Mouse (Mus musculus): ENCODE measurements at regions not wholly inside any gene's neighbourhood (a gene's known extent, or its start where the extent isn't known, plus 50 kb on each side); places are given as distances from the start of the nearest gene placed in this dataset.
A peak's percentile ranks its signal among the peaks of the same experiment; 100 is the strongest.

GRCm38 (mm10) chrX:142560209-142560912, 120.8 kb upstream of the Tmem164 start:
- TF ChIP-seq CTCF (IDR thresholded peaks at IDR 0.05) = no peak
- Histone ChIP-seq H3K4me3 (no peak overlapping the region), H3K27ac (no peak overlapping the region)
- DNase-seq = no peak
- intact Hi-C loops (cut with DNase I) = no loop called here

GRCm38 (mm10) chrX:142561788-142562187, 119.4 kb upstream of the Tmem164 start:
- intact Hi-C loops (cut with DNase I) = no loop called here
- TF ChIP-seq CTCF (IDR thresholded peaks at IDR 0.05) = no peak
- DNase-seq = no peak
- H3K4me3 ChIP-seq = no peak overlapping the region
- H3K27ac ChIP-seq = no peak overlapping the region

- peak; percentile 46 for DNase-seq
- intact Hi-C loops (cut with DNase I) = no loop called here
- no peak for TF ChIP-seq CTCF (IDR thresholded peaks at IDR 0.05)
- Histone ChIP-seq H3K27ac (no peak overlapping the region), H3K4me3 (no peak overlapping the region)
These were observed 117.0 kb upstream of the Tmem164 start for GRCm38 (mm10) chrX:142564186-142564585.

- no peak overlapping the region for H3K27ac ChIP-seq
- no peak for TF ChIP-seq CTCF (IDR thresholded peaks at IDR 0.05)
- DNase-seq = no peak
- intact Hi-C loops (cut with DNase I) = no loop called here
- H3K4me3 ChIP-seq = no peak overlapping the region
These were observed 109.4 kb upstream of the Tmem164 start for GRCm38 (mm10) chrX:142571772-142572171.

GRCm38 (mm10) chrX:142574022-142574421, 107.2 kb upstream of the Tmem164 start:
- DNase-seq = no peak
- Histone ChIP-seq H3K4me3 (no peak overlapping the region), H3K27ac (no peak overlapping the region)
- no peak for TF ChIP-seq CTCF (IDR thresholded peaks at IDR 0.05)
- intact Hi-C loops (cut with DNase I) = no loop called here

- no peak overlapping the region for H3K4me3 ChIP-seq
- DNase-seq = no peak
- no peak for TF ChIP-seq CTCF (IDR thresholded peaks at IDR 0.05)
- H3K27ac ChIP-seq = no peak overlapping the region
- intact Hi-C loops (cut with DNase I) = no loop called here
These were observed 106.1 kb upstream of the Tmem164 start for GRCm38 (mm10) chrX:142574945-142575710.

- Histone ChIP-seq H3K27ac (no peak overlapping the region), H3K4me3 (no peak overlapping the region)
- no peak for DNase-seq
- intact Hi-C loops (cut with DNase I) = no loop called here
- TF ChIP-seq CTCF (IDR thresholded peaks at IDR 0.05) = no peak
These were observed 105.1 kb upstream of the Tmem164 start for GRCm38 (mm10) chrX:142576127-142576526.

GRCm38 (mm10) chrX:142577449-142578081, 103.6 kb upstream of the Tmem164 start:
- TF ChIP-seq CTCF (IDR thresholded peaks at IDR 0.05) = no peak
- H3K27ac ChIP-seq = no peak overlapping the region

GRCm38 (mm10) chrX:142585281-142585680, 95.9 kb upstream of the Tmem164 start:
- intact Hi-C loops (cut with DNase I) = no loop called here
- no peak for TF ChIP-seq CTCF (IDR thresholded peaks at IDR 0.05)
- no peak for DNase-seq
- no peak overlapping the region for H3K4me3 ChIP-seq
- no peak overlapping the region for H3K27ac ChIP-seq

More at GRCm38 (mm10) chrX:142577449-142578081, 103.6 kb upstream of the Tmem164 start:
- intact Hi-C loops (cut with DNase I) = no loop called here
- H3K4me3 ChIP-seq = no peak overlapping the region
- DNase-seq = no peak

GRCm38 (mm10) chrX:142599377-142599776, 81.8 kb upstream of the Tmem164 start:
- Histone ChIP-seq H3K4me3 (no peak overlapping the region), H3K27ac (no peak overlapping the region)
- no peak for DNase-seq
- no peak for TF ChIP-seq CTCF (IDR thresholded peaks at IDR 0.05)
- intact Hi-C loops (cut with DNase I) = no loop called here

GRCm38 (mm10) chrX:142600782-142601181, 80.4 kb upstream of the Tmem164 start:
- Histone ChIP-seq H3K4me3 (no peak overlapping the region), H3K27ac (no peak overlapping the region)
- intact Hi-C loops (cut with DNase I) = no loop called here
- TF ChIP-seq CTCF (IDR thresholded peaks at IDR 0.05) = no peak
- no peak for DNase-seq

- Histone ChIP-seq H3K27ac (no peak overlapping the region), H3K4me3 (no peak overlapping the region)
- intact Hi-C loops (cut with DNase I) = no loop called here
- no peak for TF ChIP-seq CTCF (IDR thresholded peaks at IDR 0.05)
- no peak for DNase-seq
These were observed 76.1 kb upstream of the Tmem164 start for GRCm38 (mm10) chrX:142605088-142605487.

- DNase-seq = no peak
These were observed 74.5 kb upstream of the Tmem164 start for GRCm38 (mm10) chrX:142606595-142607205.

More at GRCm38 (mm10) chrX:142606595-142607205, 74.5 kb upstream of the Tmem164 start:
- TF ChIP-seq CTCF (IDR thresholded peaks at IDR 0.05) = no peak
- intact Hi-C loops (cut with DNase I) = no loop called here
- Histone ChIP-seq H3K27ac (no peak overlapping the region), H3K4me3 (no peak overlapping the region)

Measured in gastrocnemius, adult 2 months (tissue).